Mouse (Mus musculus) testis, postnatal 14 days (tissue): ENCODE measurements around the gene Pitpnc1.
"Not testable (repeated sequence)": the region's sequence is repeated elsewhere in the genome, so short reads cannot be mapped to it uniquely, and the experiment has no call there.

Experiments used
- DNase-seq: peaks from one replicate; pipeline ENCODE4 v3.0.0; 2021; ENCODE audit warnings: low spot score

Pitpnc1 gene

DNA sequence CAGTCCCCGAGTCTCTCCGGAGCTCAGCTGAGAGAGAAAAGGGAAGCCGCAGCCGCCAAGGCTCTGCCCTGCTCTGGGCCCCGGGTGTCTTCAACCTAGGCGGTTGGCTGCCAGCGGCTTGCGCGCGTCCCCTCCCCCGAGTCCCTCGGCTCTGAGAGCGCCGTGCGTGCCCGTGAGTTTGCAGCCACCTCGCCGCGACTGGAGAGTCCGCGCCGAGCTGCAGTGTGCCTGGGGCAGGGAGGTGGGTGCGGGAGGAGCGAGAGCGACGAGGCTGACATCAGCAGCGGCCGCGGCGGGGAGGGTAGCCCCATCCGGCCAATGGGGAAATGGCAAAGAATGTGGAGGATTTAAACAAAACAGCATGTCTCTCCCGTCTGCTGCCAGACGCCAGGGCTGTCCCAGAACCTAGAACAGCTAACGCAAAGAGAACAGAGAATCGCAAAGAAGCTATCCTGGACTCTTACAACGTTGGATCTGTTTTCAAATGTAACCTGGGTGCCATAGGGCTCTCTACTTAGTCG is at the start of gene Pitpnc1:
Pitpnc1 (minus strand) TSS at position 179 of the 521 bp plus-strand sequence.
- peak; percentile 71 for DNase-seq

GRCm38 (mm10) chr11:107518645-107519429 is 48.3 kb upstream of the Pitpnc1 start:
- DNase-seq = no peak

GRCm38 (mm10) chr11:107516387-107516786 is 45.9 kb upstream of the Pitpnc1 start:
- no peak for DNase-seq

DNA sequence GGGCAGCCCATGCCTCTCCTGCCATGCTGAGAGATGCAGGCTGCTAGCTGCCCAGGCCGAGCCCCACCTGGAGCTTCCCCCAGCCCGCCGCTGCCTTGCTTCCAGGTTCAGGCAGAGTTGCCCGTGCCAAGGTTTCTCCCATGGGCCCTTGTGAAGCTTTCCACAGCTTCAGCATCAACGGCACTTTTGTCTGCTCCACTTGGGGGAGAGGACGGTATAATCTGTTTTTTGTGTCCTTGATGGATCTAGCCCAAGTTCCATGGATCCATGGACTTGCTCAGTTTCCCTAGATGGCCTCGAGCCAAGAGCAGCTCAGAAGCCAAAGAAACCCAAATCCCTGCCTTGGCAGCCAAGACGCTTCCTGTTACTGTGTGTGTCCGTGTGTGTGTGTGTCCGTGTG is 42.5 kb upstream of the Pitpnc1 start:
- peak; percentile 60 for DNase-seq

DNA sequence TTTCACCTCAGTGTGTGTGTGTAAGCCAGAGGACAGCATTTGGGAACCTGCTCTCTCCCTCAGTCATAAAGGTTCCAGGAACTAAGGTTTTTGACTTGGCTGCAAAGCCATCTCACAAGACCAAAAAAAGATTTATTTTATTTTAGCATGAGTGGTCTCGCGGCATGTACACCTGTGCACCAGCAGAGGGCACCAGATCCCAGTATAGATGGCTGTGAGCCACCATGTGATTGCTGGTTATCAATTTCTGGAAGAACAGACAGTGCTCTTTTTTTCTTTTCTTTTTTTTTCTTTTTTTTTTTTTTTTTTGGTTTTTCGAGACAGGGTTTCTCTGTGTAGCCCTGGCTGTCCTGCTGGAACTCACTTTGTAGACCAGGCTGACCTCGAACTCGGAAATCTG is 41.5 kb upstream of the Pitpnc1 start:
- peak; percentile 62 for DNase-seq

DNA sequence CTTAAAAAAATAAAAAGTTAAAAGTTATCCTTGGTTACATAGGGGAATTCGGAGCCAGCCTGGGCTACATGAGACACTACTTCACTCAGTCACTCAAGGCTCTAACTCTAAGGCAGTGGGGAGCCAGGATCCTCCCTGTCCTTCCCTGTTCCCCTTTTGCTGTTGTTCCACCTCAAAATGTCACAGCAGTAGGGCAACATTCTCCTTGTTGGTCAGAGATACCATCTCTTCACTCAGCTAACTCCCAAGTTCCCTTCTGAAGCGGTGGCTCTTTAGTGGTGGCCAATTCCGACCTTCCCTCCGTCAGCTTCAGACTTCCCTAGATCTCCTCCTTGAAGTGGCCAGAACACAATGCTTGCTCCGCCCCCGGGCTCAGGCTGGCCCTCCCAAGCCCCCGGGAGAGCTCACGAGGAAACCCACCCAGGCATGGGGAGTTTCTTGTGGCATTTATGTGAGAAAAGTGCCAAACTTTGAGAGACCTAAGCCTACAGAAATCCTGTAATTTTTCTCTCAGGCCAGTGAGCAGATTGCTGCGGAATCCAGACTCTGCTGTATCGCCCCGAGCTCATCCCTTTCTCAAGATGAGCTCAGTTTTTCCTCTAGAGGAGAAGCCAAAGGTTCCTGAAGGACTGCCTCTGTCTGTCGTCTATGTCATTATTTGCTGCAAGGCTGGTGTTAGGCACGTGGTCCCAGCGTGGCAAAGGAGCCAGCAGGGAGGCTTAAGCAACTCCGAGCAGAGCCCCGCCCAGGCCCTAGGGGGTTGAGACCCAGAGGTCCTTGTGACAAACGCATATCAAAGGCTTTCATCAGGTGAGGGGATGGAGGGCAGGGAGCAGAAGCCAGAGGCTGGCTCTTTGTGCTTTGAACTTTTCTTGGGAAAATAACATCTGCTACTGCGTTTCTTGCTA is 40.1 kb upstream of the Pitpnc1 start:
- peak; percentile 46 for DNase-seq

GRCm38 (mm10) chr11:107509631-107510338 is 39.3 kb upstream of the Pitpnc1 start:
- no peak for DNase-seq

- DNase-seq = no peak
Measured at GRCm38 (mm10) chr11:107506260-107506659, 35.8 kb upstream of the Pitpnc1 start.

GRCm38 (mm10) chr11:107504364-107504763 is 33.9 kb upstream of the Pitpnc1 start:
- DNase-seq = not testable (repeated sequence)

- no peak for DNase-seq
Measured at GRCm38 (mm10) chr11:107502801-107503200, 32.3 kb upstream of the Pitpnc1 start.

- no peak for DNase-seq
Measured at GRCm38 (mm10) chr11:107484341-107484740, 13.8 kb upstream of the Pitpnc1 start.

- DNase-seq = no peak
Measured at GRCm38 (mm10) chr11:107479862-107480203, 9.3 kb upstream of the Pitpnc1 start.

GRCm38 (mm10) chr11:107479053-107479861 is 8.8 kb upstream of the Pitpnc1 start, which contains the start of gene Psmd12:
Gene Psmd12 (plus strand): TSS chr11:107479484.
- DNase-seq = peak; percentile 96

DNA sequence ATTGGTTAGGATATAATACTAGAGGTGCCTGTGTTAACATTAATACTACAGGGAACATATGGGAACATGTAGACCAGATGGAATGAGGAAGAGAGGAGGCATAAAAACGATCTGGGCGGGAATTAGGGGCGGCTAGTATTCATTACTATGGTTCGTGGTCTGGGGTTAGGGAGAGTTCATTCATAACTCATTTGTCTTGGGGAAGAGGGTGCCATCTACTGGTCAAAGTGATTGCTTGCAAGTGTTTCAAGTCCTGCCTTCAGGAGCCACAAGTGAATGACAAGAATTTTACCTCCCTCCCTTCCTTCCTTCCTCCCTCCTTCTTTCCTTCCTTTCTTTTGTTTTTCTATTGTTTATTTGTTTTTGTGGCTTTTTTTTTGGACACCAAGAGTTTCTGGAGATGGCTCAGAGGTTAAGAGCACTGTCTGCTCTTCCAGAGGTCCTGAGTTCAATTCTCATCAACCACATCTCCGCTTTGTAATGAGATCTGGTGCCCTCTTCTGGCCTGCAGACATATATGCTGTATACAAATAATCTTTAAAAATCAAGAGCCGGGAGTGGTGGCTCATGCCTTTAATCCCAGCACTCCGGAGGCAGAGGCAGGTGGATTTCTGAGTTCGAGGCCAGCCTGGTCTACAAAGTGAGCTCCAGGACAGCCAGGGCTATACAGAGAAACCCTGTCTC is 2.8 kb upstream of the Pitpnc1 start:
- DNase-seq = peak; percentile 47

DNA sequence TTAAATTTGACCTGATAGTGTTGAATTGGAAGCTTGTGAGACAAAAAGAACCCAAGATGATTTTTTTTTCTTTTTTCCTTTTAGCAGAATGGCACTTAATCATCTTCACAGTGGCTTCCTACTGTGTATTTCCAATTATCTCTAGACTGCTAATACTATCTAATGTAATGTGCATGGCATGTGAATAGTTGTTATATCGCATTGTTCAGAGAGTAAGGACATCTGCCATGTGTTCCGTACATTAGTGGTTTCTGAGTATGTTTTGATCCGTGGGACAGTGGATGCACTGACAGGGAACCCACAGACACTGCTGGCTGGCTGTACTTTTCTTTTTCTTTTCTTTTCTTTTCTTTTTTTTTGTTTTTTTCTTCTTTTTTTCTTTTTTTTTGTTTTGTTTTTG is 1.8 kb upstream of the Pitpnc1 start:
- DNase-seq = no peak

DNA sequence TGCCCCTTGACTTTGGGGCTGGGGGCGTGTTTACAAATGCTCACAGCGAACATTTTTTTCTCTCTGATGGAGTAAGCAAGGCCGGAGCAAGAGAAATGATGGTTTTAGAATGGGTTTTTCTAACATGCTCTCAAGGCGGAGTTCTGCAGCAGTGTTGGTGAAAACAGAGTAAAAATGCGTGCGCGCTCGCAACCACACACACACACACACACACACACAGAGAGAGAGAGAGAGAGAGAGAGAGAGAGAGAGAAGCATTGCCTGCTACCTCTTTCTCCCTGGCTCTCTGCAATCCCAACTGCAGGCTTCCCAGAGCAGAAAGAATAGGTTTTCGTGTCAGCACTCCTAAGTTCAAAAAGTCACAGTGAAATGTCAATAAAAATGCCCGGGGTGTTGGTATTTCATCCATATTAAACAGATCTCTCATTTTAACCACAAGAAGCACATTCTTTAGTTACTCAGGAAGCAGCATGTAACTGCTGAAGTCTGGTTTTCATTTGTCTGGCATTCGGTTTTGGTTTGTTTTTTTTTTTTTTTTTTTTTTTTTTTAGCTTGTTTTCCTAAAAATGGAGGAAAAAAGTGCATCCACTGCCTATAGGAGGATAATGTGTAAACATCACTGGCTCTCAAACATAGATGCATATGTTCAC is 697 bp upstream of the Pitpnc1 start:
- DNase-seq = no peak

DNA sequence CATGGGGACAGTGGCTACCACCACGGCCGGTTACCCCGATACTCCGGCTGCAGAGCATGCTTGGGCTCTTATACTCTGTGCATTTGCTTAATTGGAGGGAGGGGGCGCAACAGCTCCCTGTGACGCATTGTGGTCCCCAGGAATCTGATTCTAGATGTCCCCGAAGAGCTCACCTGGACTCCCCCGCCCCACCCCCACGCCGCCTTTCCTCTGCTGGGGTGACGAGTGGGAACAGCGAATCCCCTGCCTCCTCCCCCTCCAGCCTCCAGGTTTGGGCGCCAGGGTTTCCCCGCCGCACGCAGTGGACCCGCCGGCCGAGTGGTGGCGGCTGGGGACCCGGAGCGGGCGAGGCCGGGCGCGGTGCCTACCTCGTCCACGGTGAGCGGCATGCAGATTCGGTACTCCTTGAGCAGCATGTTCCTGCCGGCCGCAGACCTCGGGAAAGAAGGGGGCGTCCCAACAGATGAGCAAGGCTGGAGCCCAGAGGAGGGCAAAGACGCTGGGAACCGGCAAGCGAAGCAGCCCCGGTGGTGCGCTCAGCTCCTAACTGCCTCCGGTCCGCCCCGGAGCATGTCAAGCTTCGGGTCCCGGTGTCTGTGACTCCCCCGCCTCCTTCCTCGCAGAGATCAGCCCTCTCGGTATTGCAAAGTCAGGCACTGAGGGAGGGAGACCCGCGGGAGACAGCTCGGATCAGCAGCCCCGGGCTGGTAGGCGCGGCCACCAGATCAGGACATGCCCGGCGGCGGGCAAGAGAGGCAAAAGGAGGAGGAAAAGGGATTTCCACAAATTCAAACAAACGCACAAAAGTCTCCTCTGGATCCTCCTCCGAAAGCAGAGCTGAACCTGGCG is 752 bp downstream of the Pitpnc1 start:
- peak; percentile 36 for DNase-seq

DNA sequence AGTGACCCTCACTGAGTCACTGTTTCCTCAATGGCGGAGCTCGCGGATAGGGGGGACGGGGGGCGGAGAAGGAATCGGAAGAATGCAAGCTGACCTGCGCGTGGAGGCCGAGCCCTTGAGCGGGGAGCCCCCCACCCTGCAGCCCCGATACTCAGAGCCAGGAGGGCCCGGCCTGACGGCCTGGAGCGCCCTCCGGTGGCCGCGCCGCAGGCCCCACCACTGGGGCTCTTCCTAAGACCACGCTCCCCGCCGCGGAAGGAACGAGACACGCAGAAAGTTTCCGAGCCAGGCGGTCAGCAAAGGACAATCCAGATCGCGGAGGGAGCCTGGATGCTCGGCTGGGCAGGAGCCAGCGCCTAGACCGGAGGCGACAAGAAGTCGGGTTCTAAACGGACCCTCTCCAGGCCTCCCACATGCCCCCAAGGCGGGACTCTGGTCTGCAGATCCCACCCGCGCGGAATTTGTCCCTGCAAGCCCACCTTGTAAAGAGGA is 1.4 kb downstream of the Pitpnc1 start:
- DNase-seq = peak; percentile 56
